Mouse (Mus musculus): ENCODE measurements around the gene Gm8947.

The Gm8947 gene

GRCm38 (mm10) chr1:151224536-151224935 is 32.4 kb downstream of the Gm8947 start:
- no peak for DNase-seq (ENCODE audit: extremely low spot score, low spot score)

- no peak for DNase-seq (ENCODE audit: extremely low spot score, low spot score)
Observed at GRCm38 (mm10) chr1:151227506-151227905, 35.3 kb downstream of the Gm8947 start.

GRCm38 (mm10) chr1:151228320-151228989 is 36.3 kb downstream of the Gm8947 start:
- no peak for DNase-seq (ENCODE audit: extremely low spot score, low spot score)

- no peak for DNase-seq (ENCODE audit: extremely low spot score, low spot score)
Observed at GRCm38 (mm10) chr1:151232346-151232745, 40.2 kb downstream of the Gm8947 start.

GRCm38 (mm10) chr1:151233756-151234155 is 41.6 kb downstream of the Gm8947 start:
- no peak for DNase-seq (ENCODE audit: extremely low spot score, low spot score)

- no peak for DNase-seq (ENCODE audit: extremely low spot score, low spot score)
Observed at GRCm38 (mm10) chr1:151235574-151235973, 43.4 kb downstream of the Gm8947 start.

- no peak for DNase-seq (ENCODE audit: extremely low spot score, low spot score)
Observed at GRCm38 (mm10) chr1:151236141-151236930, 44.2 kb downstream of the Gm8947 start.

- DNase-seq (ENCODE audit: extremely low spot score, low spot score), result no peak
Observed at GRCm38 (mm10) chr1:151237780-151238179, 45.6 kb downstream of the Gm8947 start.

- DNase-seq (ENCODE audit: extremely low spot score, low spot score), result no peak
Observed at GRCm38 (mm10) chr1:151243332-151243731, 51.2 kb downstream of the Gm8947 start.
